8 mouse cellular contexts compared by ENCODE assay signal in the genomic region with DNA sequence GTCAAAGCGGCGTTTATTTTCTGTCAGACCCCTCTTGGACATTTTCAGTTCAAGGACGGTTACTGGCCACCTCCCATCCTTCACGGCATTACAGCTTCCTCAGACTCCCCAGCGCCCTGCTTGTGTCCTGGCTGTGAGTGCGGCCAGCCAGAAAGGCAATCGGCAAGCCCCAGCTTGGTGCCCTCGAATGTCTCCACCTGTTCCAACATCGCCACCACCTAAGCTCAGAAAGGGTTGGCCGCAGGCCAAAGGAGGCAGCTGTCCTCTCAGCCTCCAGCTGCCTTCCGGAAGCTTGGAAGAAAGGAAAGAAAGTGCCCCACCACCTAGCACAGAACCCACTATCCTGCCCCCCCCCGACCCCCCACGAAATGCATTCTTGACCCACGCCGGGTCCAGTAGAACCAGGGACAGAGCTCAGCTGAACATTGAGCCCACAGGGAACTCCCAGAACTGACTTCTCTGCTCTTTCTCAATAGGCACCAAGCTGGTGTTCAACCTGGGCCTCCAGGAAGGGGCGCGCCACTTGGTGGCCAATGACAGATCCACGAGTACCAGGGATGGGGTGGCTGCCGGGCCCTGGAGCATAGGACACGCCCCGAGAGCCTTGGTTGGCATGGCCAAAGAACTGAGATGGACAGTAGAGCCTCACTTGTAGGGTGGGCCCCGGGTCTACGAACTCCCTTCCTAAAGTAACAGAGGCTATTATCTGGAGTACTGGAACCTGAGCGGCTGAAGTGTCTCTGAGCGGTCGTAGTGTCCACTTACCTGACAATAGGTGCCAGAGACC. TPM values are rescaled to one million over a fixed set of nuclear protein-coding genes. Genes with fewer than 3 reads are reported as not detected.
DNase-seq lines count a peak whose midpoint lies in the region; ATAC-seq and TF ChIP-seq lines count a peak whose summit lies in the region.

No protein-coding gene starts in this region.

- peak overlapping the region; percentile 81 for H3K4me2 ChIP-seq in lung, embryonic 14.5 days

- no peak overlapping the region for H3K27ac ChIP-seq in lung, embryonic 14.5 days (ENCODE audit: low read depth)
- peak overlapping the region; percentile 84 for H3K27ac ChIP-seq in hindbrain, embryonic 10.5 days
- no peak overlapping the region for H3K27ac ChIP-seq in limb, embryonic 10.5 days

- no peaks in the 10 kb centered on the region for H3K9me3 ChIP-seq in lung, embryonic 14.5 days (ENCODE audit: low read depth, low read length)
- H3K9me3 ChIP-seq in hindbrain, embryonic 10.5 days, result no peaks in the 10 kb centered on the region
- H3K9me3 ChIP-seq in limb, embryonic 10.5 days (replicated peaks), result no peaks in the 10 kb centered on the region

- 0 out of 2 replicates have a peak, but pooled peaks cover 3% of the 10 kb centered on the region for H3K4me1 ChIP-seq in lung, embryonic 14.5 days (ENCODE audit: insufficient read depth)
- H3K4me1 ChIP-seq in hindbrain, embryonic 10.5 days (replicated peaks), result peaks cover 20% of the 10 kb centered on the region
- peaks cover 10% of the 10 kb centered on the region for H3K4me1 ChIP-seq in limb, embryonic 10.5 days

- DNase-seq in lung, embryonic 14.5 days, result peak; percentile 23
- no peak for DNase-seq in lung, adult 18-20 months
- peak; percentile 85 to 91 for DNase-seq in cerebellum, postnatal 14 days
- peak; percentile 34 for DNase-seq in hindbrain, embryonic 10.5 days (ENCODE audit: low spot score)
- DNase-seq in limb, embryonic 10.5 days (ENCODE audit: low spot score), result peak; percentile 30
- peak; percentile 65 for DNase-seq in retina, embryonic 14.5 days (ENCODE audit: low spot score)
- no peak for DNase-seq in urinary bladder, postnatal 25 days (ENCODE audit: low spot score)
- no peak for DNase-seq in thymus, postnatal 4 days

- H3K4me3 ChIP-seq in lung, embryonic 14.5 days (ENCODE audit: low read depth, low read length), result peak overlapping the region; percentile 41
- peak overlapping the region; percentile 80 for H3K4me3 ChIP-seq in hindbrain, embryonic 10.5 days
- H3K4me3 ChIP-seq in limb, embryonic 10.5 days, result peak overlapping the region; percentile 60

- no peak for ATAC-seq in lung, embryonic 14.5 days (ENCODE audit: insufficient read depth)

- no peak overlapping the region for H3K9ac ChIP-seq in lung, embryonic 14.5 days

- peaks cover 25% of the 10 kb centered on the region for H3K27me3 ChIP-seq in lung, embryonic 14.5 days (ENCODE audit: insufficient read depth, low read length)
- peaks cover 39% of the 10 kb centered on the region for H3K27me3 ChIP-seq in hindbrain, embryonic 10.5 days (ENCODE audit: insufficient read depth, poor library complexity, severe bottlenecking)
- H3K27me3 ChIP-seq in limb, embryonic 10.5 days (ENCODE audit: low read depth, poor library complexity, severe bottlenecking), result peaks cover 44% of the 10 kb centered on the region

- H3K36me3 ChIP-seq in lung, embryonic 14.5 days (ENCODE audit: insufficient read depth), result no peaks in the 10 kb centered on the region
- H3K36me3 ChIP-seq in hindbrain, embryonic 10.5 days, result no peaks in the 10 kb centered on the region
- H3K36me3 ChIP-seq in limb, embryonic 10.5 days, result no peaks in the 10 kb centered on the region

- WGBS in lung, embryonic 14.5 days, result 12% methylated on average over 26 of the region's 26 CpGs
- 11% methylated on average over 26 of the region's 26 CpGs for WGBS in hindbrain, embryonic 10.5 days
- WGBS in limb, embryonic 10.5 days, result 16% methylated on average over 26 of the region's 26 CpGs

- TF ChIP-seq CTCF in lung, embryonic 14.5 days (IDR thresholded peaks at IDR 0.05; ENCODE audit: low read depth), result no peak

RNA-seq across cellular contexts. Expression of a gene that starts 1.1 kb away (rescaled TPM):
- polyA plus RNA-seq in lung, embryonic 14.5 days (2014; fragmentation: Nextera tagmentation; extraction: Ambion mirVana), result 0.89 and 1.1 TPM in 2 replicates
- polyA plus RNA-seq in hindbrain, embryonic 10.5 days (2016; fragmentation: Nextera tagmentation; extraction: Ambion mirVana), result 8.2 and 37.3 TPM in 2 replicates
- polyA plus RNA-seq in limb, embryonic 10.5 days (2016; fragmentation: Nextera tagmentation; extraction: Ambion mirVana), result 0.05 and 0.89 TPM in 2 replicates

Comparison
In these comparisons a context has a peak if more than half of its experiments do, and no peak if none do; other contexts are left out.
1. DNase-seq: peak in lung, embryonic 14.5 days (single experiment), cerebellum, postnatal 14 days (2 of 2), hindbrain, embryonic 10.5 days (single experiment), limb, embryonic 10.5 days (single experiment) and retina, embryonic 14.5 days (single experiment); none in lung, adult 18-20 months (0 of 2), urinary bladder, postnatal 25 days (single experiment) and thymus, postnatal 4 days (single experiment).
2. Peak in every context shown above with its lines, with median percentiles within 50 percentile points of each other: H3K4me3 ChIP-seq.